Mouse (Mus musculus) heart, embryonic 16.5 days (tissue): ENCODE data around the gene Tnfaip2. TPM values are rescaled to one million over a fixed set of nuclear protein-coding genes. Genes with fewer than 3 reads are reported as not detected.

Experiments used
- ATAC-seq: fragments of 200-750 bp; cut with Nextera tagmentation; replicated peaks from 2 replicates; pipeline ENCODE4 v1.8.0; 2017; ENCODE audit warnings: moderate number of reproducible peaks; ENCODE audit not compliant: insufficient read depth, low FRiP score; ENCODE audit errors: extremely low read depth
- H3K27ac ChIP-seq: fragments of 300-500 bp; sonication (generic); 2 replicates; pipeline ENCODE4 v1.5.1; 2014; ENCODE audit warnings: mild to moderate bottlenecking, low read length, control low read depth, moderate library complexity
- H3K27me3 ChIP-seq: fragments of 300-500 bp; sonication (generic); 2 replicates; pipeline ENCODE4 v1.6.1; 2014; ENCODE audit warnings: low read length, mixed read lengths; ENCODE audit not compliant: control insufficient read depth, insufficient read depth
- H3K36me3 ChIP-seq: fragments of 300-500 bp; sonication (generic); 2 replicates; pipeline ENCODE4 v1.6.1; 2014; ENCODE audit not compliant: control insufficient read depth, insufficient read depth
- H3K4me1 ChIP-seq: fragments of 300-500 bp; sonication (generic); 2 replicates; pipeline ENCODE4 v1.6.1; 2014; ENCODE audit warnings: low read length, mixed read lengths; ENCODE audit not compliant: control insufficient read depth, insufficient read depth
- H3K4me2 ChIP-seq: fragments of 300-500 bp; sonication (generic); 2 replicates; pipeline ENCODE4 v1.6.1; 2014; ENCODE audit warnings: low read depth, mild to moderate bottlenecking, control low read depth, low read length
- H3K4me3 ChIP-seq: fragments of 300-500 bp; sonication (generic); 2 replicates; pipeline ENCODE4 v1.5.1; 2014; ENCODE audit warnings: mild to moderate bottlenecking, control low read depth, low read length
- H3K9ac ChIP-seq: fragments of 300-500 bp; sonication (generic); 2 replicates; pipeline ENCODE4 v1.6.1; 2014; ENCODE audit warnings: low read length, control low read depth
- H3K9me3 ChIP-seq: fragments of 300-500 bp; sonication (generic); replicated peaks from 2 replicates; pipeline ENCODE4 v1.6.1; 2016; ENCODE audit warnings: low read length; ENCODE audit not compliant: control insufficient read depth
- WGBS: fragments of 180-500 bp; shearing (Covaris S2); extraction: QIAGEN DNeasy Blood & Tissue Kit; methylation state at CpG from one replicate; pipeline ENCODE4 v1.1.7; 2014; 5-methylcytosine and 5-hydroxymethylcytosine counted together
- polyA plus RNA-seq: library from polyadenylated mRNA; unstranded; fragments of >200 nt; fragmentation: Nextera tagmentation; extraction: Ambion mirVana; gene quantifications from 2 replicates; pipeline ENCODE4 v1.2.1, GENCODE M21; 2015

Tnfaip2 gene
- polyA plus RNA-seq, 1 experiment from 2014 or later: 3.2 TPM

- no peaks in the 10 kb centered on the region for H3K4me1 ChIP-seq
- no peaks in the 10 kb centered on the region for H3K9me3 ChIP-seq
- WGBS: 44% methylated on average over 2 of the region's 2 CpGs
- no peaks in the 10 kb centered on the region for H3K27me3 ChIP-seq
- H3K9ac ChIP-seq: no peak overlapping the region
- no peak overlapping the region for H3K27ac ChIP-seq
- H3K4me3 ChIP-seq: no peak overlapping the region
- no peaks in the 10 kb centered on the region for H3K36me3 ChIP-seq
- no peak for ATAC-seq
- no peak overlapping the region for H3K4me2 ChIP-seq
Measured at GRCm38 (mm10) chr12:111497076-111497475, 54.8 kb downstream of the Tnfaip2 start.

DNA sequence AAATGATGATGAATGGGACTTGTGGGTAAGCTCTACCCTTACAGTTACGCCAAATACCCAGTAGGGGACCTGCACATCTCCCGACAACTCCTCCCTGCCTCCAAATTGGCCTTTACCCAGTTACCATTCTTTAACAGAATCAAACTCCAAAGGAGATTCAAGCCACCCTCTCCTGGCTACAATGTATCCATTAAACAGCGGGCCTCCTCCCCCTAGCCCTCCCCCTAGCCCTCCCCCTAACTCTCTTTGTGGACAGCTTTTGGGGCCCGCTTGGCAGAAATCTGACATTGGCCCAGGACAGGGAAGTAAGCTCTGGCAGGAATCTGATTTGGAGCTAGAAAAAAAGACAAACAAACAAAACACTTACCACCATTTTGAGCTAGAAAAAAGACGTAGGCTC lies 57.3 kb downstream of the Tnfaip2 start:
- H3K9me3 ChIP-seq: no peaks in the 10 kb centered on the region; the same call in 1 of the 2 replicates
- H3K4me3 ChIP-seq: no peak overlapping the region
- no peak overlapping the region for H3K9ac ChIP-seq
- no peaks in the 10 kb centered on the region for H3K4me1 ChIP-seq
- no peaks in the 10 kb centered on the region for H3K36me3 ChIP-seq
- ATAC-seq: no peak
- 56% methylated on average over 5 of the region's 5 CpGs for WGBS
- H3K4me2 ChIP-seq: no peak overlapping the region
- H3K27ac ChIP-seq: no peak overlapping the region
- H3K27me3 ChIP-seq: no peaks in the 10 kb centered on the region

DNA sequence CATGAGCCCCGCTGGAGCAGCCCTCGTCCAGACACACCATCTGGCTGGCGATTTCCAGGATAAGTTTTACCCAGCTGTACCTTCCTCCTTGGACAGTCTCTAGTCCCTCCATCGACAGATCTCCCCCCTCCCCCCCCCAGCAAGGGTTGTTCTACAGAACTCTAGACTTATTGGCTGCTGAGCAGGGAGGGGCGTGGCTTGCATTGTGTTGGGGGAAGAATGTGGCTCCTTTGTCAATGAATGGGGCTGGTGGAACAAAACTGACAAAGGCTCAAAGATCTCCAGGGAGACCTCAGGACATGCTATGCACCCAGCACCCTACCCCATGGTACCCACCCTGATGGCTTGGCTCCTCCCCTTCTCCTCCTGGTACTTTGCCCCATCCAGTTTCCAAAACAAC lies 58.5 kb downstream of the Tnfaip2 start:
- 39% methylated on average over 5 of the region's 5 CpGs for WGBS
- no peak overlapping the region for H3K9ac ChIP-seq
- ATAC-seq: no peak; the same call in 1 of the 2 replicates

GRCm38 (mm10) chr12:111503063-111503567 lies 60.8 kb downstream of the Tnfaip2 start:
- ATAC-seq: no peak
- H3K4me3 ChIP-seq: no peak overlapping the region
- H3K9ac ChIP-seq: no peak overlapping the region
- H3K36me3 ChIP-seq: no peaks in the 10 kb centered on the region
- H3K27me3 ChIP-seq: no peaks in the 10 kb centered on the region
- no peaks in the 10 kb centered on the region for H3K4me1 ChIP-seq
- no peak overlapping the region for H3K4me2 ChIP-seq
- WGBS: 63% methylated on average over 12 of the region's 12 CpGs
- no peak overlapping the region for H3K27ac ChIP-seq
- H3K9me3 ChIP-seq: no peaks in the 10 kb centered on the region; the same call in 1 of the 2 replicates

More for the DNA sequence above, 58.5 kb downstream of the Tnfaip2 start:
- Histone ChIP-seq H3K4me3 (no peak overlapping the region), H3K9me3 (no peaks in the 10 kb centered on the region; the same call in 1 of the 2 replicates), H3K27me3 (no peaks in the 10 kb centered on the region), H3K36me3 (no peaks in the 10 kb centered on the region), H3K4me1 (no peaks in the 10 kb centered on the region), H3K27ac (no peak overlapping the region), H3K4me2 (no peak overlapping the region)

DNA sequence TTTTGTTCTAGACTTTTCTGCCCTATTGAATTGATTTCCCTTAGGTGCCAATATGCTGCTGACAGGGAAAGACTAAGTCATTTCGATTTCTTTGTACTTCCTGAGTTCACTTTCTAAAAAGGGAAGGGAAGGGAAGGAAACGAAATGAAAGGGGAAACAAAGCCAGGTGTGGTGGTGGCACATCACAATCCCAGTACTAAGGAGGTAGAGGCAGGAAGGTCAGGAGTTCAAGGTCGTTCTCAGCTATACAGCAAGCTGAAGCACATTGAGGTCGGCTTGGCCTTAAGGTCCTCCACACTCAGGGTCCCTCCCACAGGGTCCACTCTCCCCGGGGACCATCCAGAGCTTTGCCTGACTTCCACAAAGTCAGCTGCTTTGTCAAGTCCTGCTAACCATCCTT lies 61.3 kb downstream of the Tnfaip2 start:
- H3K4me2 ChIP-seq: no peak overlapping the region
- H3K4me3 ChIP-seq: no peak overlapping the region
- no peak overlapping the region for H3K9ac ChIP-seq
- WGBS: 56% methylated on average over 5 of the region's 5 CpGs
- no peaks in the 10 kb centered on the region; the same call in 1 of the 2 replicates for H3K9me3 ChIP-seq
- H3K27ac ChIP-seq: no peak overlapping the region
- H3K36me3 ChIP-seq: no peaks in the 10 kb centered on the region
- ATAC-seq: no peak
- no peaks in the 10 kb centered on the region for H3K4me1 ChIP-seq
- H3K27me3 ChIP-seq: no peaks in the 10 kb centered on the region

Other genes with a start within 250 kb of the Tnfaip2 start
- 1.8 and 2.4 TPM in 2 replicates for gene Amn, start 171.4 kb upstream of the Tnfaip2 start, polyA plus RNA-seq
- gene Cdc42bpb, start 64.8 kb upstream of the Tnfaip2 start, polyA plus RNA-seq: 19.6 and 27.3 TPM in 2 replicates
- 1.3 and 1.4 TPM in 2 replicates for gene Lbhd2, start 35.7 kb upstream of the Tnfaip2 start, polyA plus RNA-seq
- gene Exoc3l4, start 25.5 kb upstream of the Tnfaip2 start, polyA plus RNA-seq: 13.3 and 14.9 TPM in 2 replicates
- 2.6 and 6.1 TPM in 2 replicates for gene Gm266, start 43.4 kb downstream of the Tnfaip2 start, polyA plus RNA-seq
- 366 and 390 TPM in 2 replicates for gene Eif5, start 95.5 kb downstream of the Tnfaip2 start, polyA plus RNA-seq
- 25.7 and 28.1 TPM in 2 replicates for gene Mark3, start 132.1 kb downstream of the Tnfaip2 start, polyA plus RNA-seq
- gene Ckb, start 229.9 kb downstream of the Tnfaip2 start, polyA plus RNA-seq: 388 and 414 TPM in 2 replicates
- gene Trmt61a, start 235.6 kb downstream of the Tnfaip2 start, polyA plus RNA-seq: 7.7 and 8.5 TPM in 2 replicates